Mouse (Mus musculus) CH12.LX (cell line): ENCODE measurements around the gene Sparc. TPM values are rescaled to one million over a fixed set of nuclear protein-coding genes. Genes with fewer than 3 reads are reported as not detected.

Experiments used
- DNase-seq: peaks from one replicate; pipeline ENCODE4 v3.0.0-alpha.2; 2013; ENCODE audit errors: extremely low read depth
- H3K27ac ChIP-seq: 2 replicates; pipeline ENCODE4 v1.5.1; 2012; ENCODE audit warnings: low read depth, mild to moderate bottlenecking, control low read depth, moderate library complexity; ENCODE audit not compliant: insufficient read depth
- H3K27me3 ChIP-seq: replicated peaks from 2 replicates; pipeline ENCODE3; 2012; ENCODE audit warnings: inconsistent platforms
- H3K36me3 ChIP-seq, 2 experiments: replicated peaks in 1 of 2; 2 replicates each; pipeline versions ENCODE3 to v1.6.1; 2012; ENCODE audit warnings: inconsistent platforms in 1 of 2, low read length in 1 of 2, mild to moderate bottlenecking in 1 of 2, mixed read lengths in 1 of 2, moderate library complexity in 1 of 2; ENCODE audit not compliant: control insufficient read depth in 1 of 2, insufficient read depth in 1 of 2
- H3K4me1 ChIP-seq, 2 experiments: 2 replicates each; pipeline ENCODE4 v1.6.1; 2012; ENCODE audit warnings: inconsistent platforms in 1 of 2, moderate library complexity in 1 of 2; ENCODE audit not compliant: insufficient read depth in 2 of 2, control insufficient read depth in 1 of 2
- H3K4me2 ChIP-seq: 2 replicates; pipeline ENCODE4 v1.6.1; 2012; ENCODE audit warnings: low read depth, mild to moderate bottlenecking, control low read depth; ENCODE audit not compliant: poor library complexity, insufficient read depth, severe bottlenecking
- H3K4me3 ChIP-seq, 3 experiments: fragments of 150-350 bp in 1 of 3; sonication (generic) in 1 of 3; replicated peaks in 1 of 3; 2 replicates each; pipeline versions ENCODE3 to v1.5.1; 2011 to 2012; ENCODE audit warnings: low read depth in 2 of 3, low read length in 2 of 3, mild to moderate bottlenecking in 2 of 3, moderate library complexity in 2 of 3, control low read depth in 1 of 3, improper control_type of control experiment in 1 of 3, inconsistent platforms in 1 of 3, mixed read lengths in 1 of 3; ENCODE audit not compliant: poor library complexity in 1 of 3
- H3K79me2 ChIP-seq: replicated peaks from 2 replicates; pipeline ENCODE4 v1.6.1; 2012; ENCODE audit warnings: mild to moderate bottlenecking, moderate library complexity; ENCODE audit not compliant: control insufficient read depth, poor library complexity, insufficient read depth, severe bottlenecking; ENCODE audit errors: extremely low read depth
- H3K9ac ChIP-seq: 2 replicates; pipeline ENCODE4 v1.6.1; 2012; ENCODE audit warnings: low read depth, mild to moderate bottlenecking, control low read depth, moderate library complexity; ENCODE audit not compliant: insufficient read depth
- H3K9me3 ChIP-seq: replicated peaks from 2 replicates; pipeline ENCODE3; 2012; ENCODE audit warnings: low read length, inconsistent platforms, mixed read lengths
- BHLHE40 ChIP-seq: IDR thresholded peaks from 2 replicates; pipeline ENCODE4 v1.6.1; 2011; ENCODE audit warnings: mild to moderate bottlenecking, low read depth, low read length, improper control_type of control experiment
- CHD1 ChIP-seq: IDR thresholded peaks from 2 replicates; pipeline ENCODE4 v1.6.1; 2012; ENCODE audit warnings: low read depth, low read length, improper control_type of control experiment, inconsistent platforms
- E2F4 ChIP-seq: IDR thresholded peaks from 2 replicates; pipeline ENCODE4 v1.6.1; 2011; ENCODE audit warnings: low read depth, low read length, improper control_type of control experiment; ENCODE audit not compliant: insufficient replicate concordance
- ELF1 ChIP-seq: IDR thresholded peaks from 2 replicates; pipeline ENCODE4 v1.6.1; 2014; ENCODE audit warnings: low read depth, mild to moderate bottlenecking, inconsistent platforms, low read length, improper control_type of control experiment
- EP300 ChIP-seq: IDR thresholded peaks from 2 replicates; pipeline ENCODE4 v1.6.1; 2011; ENCODE audit warnings: low read length, improper control_type of control experiment
- ETS1 ChIP-seq: conservative IDR thresholded peaks from 2 replicates; pipeline ENCODE4 v1.6.1; 2012; ENCODE audit warnings: low read depth, mild to moderate bottlenecking, inconsistent platforms, low read length, improper control_type of control experiment, moderate library complexity
- JUND ChIP-seq: conservative IDR thresholded peaks from 2 replicates; pipeline ENCODE4 v1.6.1; 2011; ENCODE audit warnings: low read depth, low read length, improper control_type of control experiment
- KAT2A ChIP-seq: IDR thresholded peaks from 2 replicates; pipeline ENCODE4 v1.6.1; 2012; ENCODE audit warnings: low read length, improper control_type of control experiment, inconsistent platforms; ENCODE audit not compliant: insufficient replicate concordance
- MAX ChIP-seq: IDR thresholded peaks from 2 replicates; pipeline ENCODE4 v1.6.1; 2011; ENCODE audit warnings: low read length, improper control_type of control experiment
- MEF2A ChIP-seq: IDR thresholded peaks from 2 replicates; pipeline ENCODE4 v1.6.1; 2014; ENCODE audit warnings: low read depth, mild to moderate bottlenecking, inconsistent platforms, low read length, improper control_type of control experiment, borderline replicate concordance
- MXI1 ChIP-seq: IDR thresholded peaks from 2 replicates; pipeline ENCODE4 v1.6.1; 2011; ENCODE audit warnings: mild to moderate bottlenecking, low read depth, low read length, improper control_type of control experiment
- MYC ChIP-seq: IDR thresholded peaks from 2 replicates; pipeline ENCODE4 v1.6.1; 2011; ENCODE audit warnings: low read depth, mild to moderate bottlenecking, improper control_type of control experiment, low read length
- NRF1 ChIP-seq: IDR thresholded peaks from 2 replicates; pipeline ENCODE4 v1.6.1; 2014; ENCODE audit warnings: low read depth, mild to moderate bottlenecking, inconsistent platforms, low read length, improper control_type of control experiment, moderate library complexity
- POLR2AphosphoS2 ChIP-seq: IDR thresholded peaks from 2 replicates; pipeline ENCODE4 v1.6.1; 2011; ENCODE audit warnings: low read depth, low read length, improper control_type of control experiment
- RAD21 ChIP-seq: IDR thresholded peaks from 2 replicates; pipeline ENCODE4 v1.6.1; 2011; ENCODE audit warnings: low read depth, mild to moderate bottlenecking, low read length, improper control_type of control experiment, moderate library complexity
- RCOR1 ChIP-seq: conservative IDR thresholded peaks from 2 replicates; pipeline ENCODE4 v1.6.1; 2012; ENCODE audit warnings: low read depth, mild to moderate bottlenecking, inconsistent platforms, low read length, improper control_type of control experiment
- SMC3 ChIP-seq: IDR thresholded peaks from 2 replicates; pipeline ENCODE4 v1.6.1; 2011; ENCODE audit warnings: low read depth, low read length, improper control_type of control experiment
- UBTF ChIP-seq: IDR thresholded peaks from 2 replicates; pipeline ENCODE4 v1.6.1; 2012; ENCODE audit warnings: low read depth, mild to moderate bottlenecking, inconsistent platforms, low read length, improper control_type of control experiment, moderate library complexity
- USF1 ChIP-seq: IDR thresholded peaks from 2 replicates; pipeline ENCODE4 v1.6.1; 2014; ENCODE audit warnings: low read depth, mild to moderate bottlenecking, inconsistent platforms, low read length, improper control_type of control experiment
- ZC3H11A ChIP-seq: IDR thresholded peaks from 2 replicates; pipeline ENCODE4 v1.6.1; 2012; ENCODE audit warnings: low read depth, mild to moderate bottlenecking, inconsistent platforms, low read length, improper control_type of control experiment
- dilution Hi-C: fragments of 300-500 bp; cut with MboI; formaldehyde crosslinking; loops from 2 replicates; pipeline ENCODE4 v1.14.3; 2020; ENCODE audit warnings: low sequenced_read_pairs; ENCODE audit not compliant: extremely low pct_unique_long_range_greater_than_20kb, extremely low pct_ligation_motif_present
- in situ Hi-C: fragments of 300-500 bp; cut with MboI; formaldehyde crosslinking; loops from 3 replicates; pipeline ENCODE4 v1.14.3; 2019; ENCODE audit warnings: low sequenced_read_pairs, low pct_ligation_motif_present, low pct_unique_long_range_greater_than_20kb, mixed read lengths
- polyA plus RNA-seq: library from polyadenylated mRNA; unstranded; fragments of >175 nt; gene quantifications from 2 replicates; pipeline ENCODE4 v1.2.1, GENCODE M21; 2012; ENCODE audit warnings: low read depth; ENCODE audit not compliant: insufficient read length
- total RNA-seq, 2 experiments: library from RNA; depleted of rRNA; stranded (reverse); fragments of 300-350 nt in 1 of 2; fragments of >200 nt in 1 of 2; gene quantifications; 2 replicates each; pipeline ENCODE4 v1.2.3; 2012 to 2014

Sparc gene
- total and polyA plus RNA-seq, 3 experiments = 0.13 to 0.57 TPM; not detected in 1

GRCm38 (mm10) chr11:55468611-55469047, 45.6 kb upstream of the Sparc start:
- peak overlapping the region; percentile 80 for H3K27ac ChIP-seq
- H3K9ac ChIP-seq = peak overlapping the region; percentile 86
- TF ChIP-seq E2F4 = no peak
- TF ChIP-seq CHD1 = 0 out of 2 replicates have a peak, but pooled peaks have one; percentile 82
- peak; percentile 77; the same call in 1 of the 2 replicates for TF ChIP-seq UBTF
- peak; percentile 64; the same call in 1 of the 2 replicates for TF ChIP-seq MXI1
- no peak; the same call in 1 of the 2 replicates for TF ChIP-seq RCOR1
- TF ChIP-seq EP300 = 0 out of 2 replicates have a peak, but pooled peaks have one; percentile 59
- no peak for TF ChIP-seq MYC
- TF ChIP-seq JUND = 0 out of 2 replicates have a peak, but pooled peaks have one; percentile 33
- TF ChIP-seq ETS1 = no peak
- peak; percentile 2; the same call in 1 of the 2 replicates for TF ChIP-seq POLR2AphosphoS2
- DNase-seq = peak; percentile 61
- peak overlapping the region; percentile 67 for H3K4me2 ChIP-seq
- no peaks in the 10 kb centered on the region for H3K27me3 ChIP-seq
- peaks cover 4 to 21% of the 10 kb centered on the region in 2 experiments for H3K4me1 ChIP-seq
- H3K9me3 ChIP-seq = no peaks in the 10 kb centered on the region
- in situ Hi-C loops (no loop called here), dilution Hi-C loops (no loop called here)
- H3K4me3 ChIP-seq = peak overlapping the region; percentile 73 to 93 (median 86)
- H3K79me2 ChIP-seq = peaks cover 40% of the 10 kb centered on the region
- H3K36me3 ChIP-seq = peaks cover 2 to 20% of the 10 kb centered on the region in 2 experiments

- Histone ChIP-seq H3K4me3 (peak overlapping the region; percentile 73 to 93 (median 86)), H3K36me3 (peaks cover 0 to 14% of the 10 kb centered on the region in 2 experiments)
- dilution Hi-C loops = no loop called here
Measured at GRCm38 (mm10) chr11:55468012-55468411, 45.0 kb upstream of the Sparc start.

More at GRCm38 (mm10) chr11:55468012-55468411, 45.0 kb upstream of the Sparc start:
- peaks cover 2 to 17% of the 10 kb centered on the region in 2 experiments; a peak in 3 of 4 replicates for H3K4me1 ChIP-seq
- peaks cover 34% of the 10 kb centered on the region for H3K79me2 ChIP-seq
- no peaks in the 10 kb centered on the region for H3K9me3 ChIP-seq
- H3K9ac ChIP-seq = peak overlapping the region; percentile 86
- DNase-seq = no peak
- H3K4me2 ChIP-seq = peak overlapping the region; percentile 67
- in situ Hi-C loops = no loop called here
- TF ChIP-seq SMC3 (no peak), USF1 (no peak), NRF1 (no peak), ETS1 (no peak), BHLHE40 (peak; percentile 72; the same call in 1 of the 2 replicates), MYC (peak; percentile 62), MAX (peak; percentile 70; the same call in 1 of the 2 replicates), EP300 (no peak), MEF2A (no peak), ZC3H11A (no peak), RCOR1 (no peak), ELF1 (no peak), KAT2A (no peak), RAD21 (no peak)
- no peaks in the 10 kb centered on the region for H3K27me3 ChIP-seq
- H3K27ac ChIP-seq = peak overlapping the region; percentile 80
